Comparison of ENCODE assay signal across 21 mouse cellular contexts in the genomic region with DNA sequence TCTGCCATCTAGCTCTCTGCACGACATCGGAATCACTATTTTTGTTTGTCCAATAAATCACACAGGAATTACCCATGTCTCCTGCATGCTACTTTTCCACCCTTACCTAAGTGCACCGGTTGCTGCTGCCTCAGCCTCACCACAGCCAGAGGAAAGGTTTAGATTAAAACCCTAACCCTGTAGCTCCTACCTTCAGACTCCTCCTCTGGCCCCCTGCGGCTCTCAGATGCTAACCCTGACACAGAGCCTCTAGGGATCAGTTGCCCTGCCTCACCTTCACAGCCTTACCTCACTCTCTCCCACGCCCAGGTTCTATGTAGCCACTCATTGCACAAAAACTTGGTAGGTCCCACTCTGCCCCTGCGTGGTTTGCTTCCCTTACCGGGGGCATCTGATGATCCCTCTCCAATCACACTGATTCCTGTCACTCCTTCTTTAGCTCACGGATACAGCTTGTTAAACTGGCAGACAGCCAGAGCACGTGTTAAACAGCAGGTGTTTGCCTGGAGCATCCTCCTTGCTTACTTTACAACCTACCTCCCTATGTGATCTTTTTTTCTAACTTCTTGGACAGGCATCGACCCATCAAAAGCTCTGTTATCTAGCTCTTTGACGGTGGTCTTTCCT. TPM values are rescaled to one million over a fixed set of nuclear protein-coding genes. Genes with fewer than 3 reads are reported as not detected.
DNase-seq lines count a peak whose midpoint lies in the region; ATAC-seq and TF ChIP-seq lines count a peak whose summit lies in the region.
"Had no signal": no experiment of that assay in that cellular context is flagged by ENCODE, and none has a peak within 500 bp of the region (broad histone marks: within the 10 kb centered on the region; RNA-seq: fewer than 3 reads in every experiment).

No protein-coding gene starts in this region.

- no peaks in the 10 kb centered on the region for H3K4me1 ChIP-seq in forebrain, postnatal 0 days (ENCODE audit: insufficient read depth)
- no peaks in the 10 kb centered on the region for H3K4me1 ChIP-seq in forebrain, embryonic 11.5 days (replicated peaks; ENCODE audit: control insufficient read depth, insufficient read depth, low read length)
- no peaks in the 10 kb centered on the region for H3K4me1 ChIP-seq in midbrain, embryonic 16.5 days (ENCODE audit: control insufficient read depth, insufficient read depth, low read length)
- no peaks in the 10 kb centered on the region for H3K4me1 ChIP-seq in midbrain, embryonic 11.5 days (ENCODE audit: control insufficient read depth, insufficient read depth, low read length)
- H3K4me1 ChIP-seq in embryonic facial prominence, embryonic 15.5 days: 0 out of 2 replicates have a peak, but pooled peaks cover 6% of the 10 kb centered on the region
- H3K4me1 ChIP-seq in heart, embryonic 10.5 days: peaks cover 11% of the 10 kb centered on the region
- H3K4me1 ChIP-seq: heart, embryonic 15.5 days had no signal

- WGBS in forebrain, postnatal 0 days: 49% methylated on average over 11 of the region's 11 CpGs
- WGBS in forebrain, embryonic 11.5 days: 52% methylated on average over 11 of the region's 11 CpGs
- WGBS in midbrain, embryonic 16.5 days: 45% methylated on average over 11 of the region's 11 CpGs
- 58% methylated on average over 11 of the region's 11 CpGs for WGBS in midbrain, embryonic 11.5 days
- 35% methylated on average over 11 of the region's 11 CpGs for WGBS in embryonic facial prominence, embryonic 15.5 days
- WGBS in heart, embryonic 10.5 days: 39% methylated on average over 11 of the region's 11 CpGs

- peak; percentile 22 for DNase-seq in forebrain, postnatal 0 days
- no peak for DNase-seq in forebrain, embryonic 11.5 days (ENCODE audit: low spot score)
- DNase-seq in midbrain, embryonic 11.5 days (ENCODE audit: low spot score, missing footprints): no peak
- peak; percentile 64 for DNase-seq in R1 (ENCODE audit: low read depth, low spot score)
- no peak for DNase-seq in cerebellum, postnatal 25 days
- no peak for DNase-seq in heart, embryonic 10.5 days (ENCODE audit: low spot score)
- DNase-seq: adrenal gland, adult 8-10 months; adrenal gland, postnatal 36 days; cerebellum, adult 11 months; cerebellum, adult 8-10 months; gastrocnemius, postnatal 10 days; heart, adult 18-20 months; heart, postnatal 14 days had no signal

- no peak for TF ChIP-seq CTCF in forebrain, postnatal 0 days (IDR thresholded peaks at IDR 0.05; ENCODE audit: low read depth)

- no peak overlapping the region for H3K9ac ChIP-seq in forebrain, postnatal 0 days
- H3K9ac ChIP-seq in forebrain, embryonic 11.5 days (ENCODE audit: low read length): no peak overlapping the region
- no peak overlapping the region for H3K9ac ChIP-seq in midbrain, embryonic 16.5 days (ENCODE audit: low read depth, low read length)
- H3K9ac ChIP-seq in midbrain, embryonic 11.5 days (ENCODE audit: low read length): no peak overlapping the region
- H3K9ac ChIP-seq in embryonic facial prominence, embryonic 15.5 days: no peak overlapping the region
- H3K9ac ChIP-seq: forebrain, embryonic 15.5 days; heart, embryonic 15.5 days; hindbrain, embryonic 13.5 days had no signal

- no peak overlapping the region for H3K27ac ChIP-seq in forebrain, postnatal 0 days (ENCODE audit: low read depth, low read length)
- no peak overlapping the region for H3K27ac ChIP-seq in forebrain, embryonic 11.5 days (ENCODE audit: low read depth, low read length)
- no peak overlapping the region for H3K27ac ChIP-seq in midbrain, embryonic 16.5 days (ENCODE audit: low read length)
- H3K27ac ChIP-seq in midbrain, embryonic 11.5 days (ENCODE audit: low read depth, low read length): no peak overlapping the region
- H3K27ac ChIP-seq in embryonic facial prominence, embryonic 15.5 days (replicated peaks): no peak overlapping the region
- H3K27ac ChIP-seq in heart, embryonic 10.5 days: no peak overlapping the region
- H3K27ac ChIP-seq: forebrain, embryonic 15.5 days; heart, embryonic 15.5 days; hindbrain, embryonic 13.5 days had no signal

- H3K36me3 ChIP-seq in forebrain, postnatal 0 days (ENCODE audit: insufficient read depth): no peaks in the 10 kb centered on the region
- H3K36me3 ChIP-seq in forebrain, embryonic 11.5 days (ENCODE audit: control insufficient read depth, insufficient read depth, low read length): no peaks in the 10 kb centered on the region
- H3K36me3 ChIP-seq in midbrain, embryonic 16.5 days (ENCODE audit: control insufficient read depth, insufficient read depth, low read length): no peaks in the 10 kb centered on the region
- H3K36me3 ChIP-seq in midbrain, embryonic 11.5 days (ENCODE audit: control insufficient read depth, insufficient read depth, low read length): no peaks in the 10 kb centered on the region
- no peaks in the 10 kb centered on the region for H3K36me3 ChIP-seq in embryonic facial prominence, embryonic 15.5 days
- no peaks in the 10 kb centered on the region for H3K36me3 ChIP-seq in heart, embryonic 10.5 days
- H3K36me3 ChIP-seq: forebrain, embryonic 15.5 days; heart, embryonic 15.5 days; hindbrain, embryonic 13.5 days had no signal

- no peaks in the 10 kb centered on the region for H3K9me3 ChIP-seq in forebrain, postnatal 0 days (ENCODE audit: low read length)
- no peaks in the 10 kb centered on the region for H3K9me3 ChIP-seq in forebrain, embryonic 11.5 days (ENCODE audit: control insufficient read depth, low read length)
- H3K9me3 ChIP-seq in midbrain, embryonic 16.5 days (replicated peaks; ENCODE audit: control insufficient read depth, low read length, poor library complexity, severe bottlenecking): no peaks in the 10 kb centered on the region
- no peaks in the 10 kb centered on the region for H3K9me3 ChIP-seq in midbrain, embryonic 11.5 days (ENCODE audit: control insufficient read depth, low read length)
- H3K9me3 ChIP-seq in embryonic facial prominence, embryonic 15.5 days (replicated peaks): no peaks in the 10 kb centered on the region
- H3K9me3 ChIP-seq in heart, embryonic 10.5 days: no peaks in the 10 kb centered on the region
- H3K9me3 ChIP-seq: forebrain, embryonic 15.5 days; heart, embryonic 15.5 days; hindbrain, embryonic 13.5 days had no signal

- no peak overlapping the region for H3K4me2 ChIP-seq in forebrain, postnatal 0 days (ENCODE audit: low read depth)
- no peak overlapping the region for H3K4me2 ChIP-seq in forebrain, embryonic 11.5 days (ENCODE audit: low read depth, low read length, severe bottlenecking)
- H3K4me2 ChIP-seq in midbrain, embryonic 16.5 days (ENCODE audit: low read length): no peak overlapping the region
- H3K4me2 ChIP-seq in midbrain, embryonic 11.5 days: no peak overlapping the region
- no peak overlapping the region for H3K4me2 ChIP-seq in embryonic facial prominence, embryonic 15.5 days (replicated peaks)
- H3K4me2 ChIP-seq: forebrain, embryonic 15.5 days; heart, embryonic 11.5 days; heart, embryonic 15.5 days; hindbrain, embryonic 13.5 days had no signal

- no peak overlapping the region for H3K4me3 ChIP-seq in forebrain, postnatal 0 days (ENCODE audit: low read depth, low read length)
- no peak overlapping the region for H3K4me3 ChIP-seq in forebrain, embryonic 11.5 days (ENCODE audit: low read depth, low read length)
- no peak overlapping the region for H3K4me3 ChIP-seq in midbrain, embryonic 16.5 days (ENCODE audit: low read depth, low read length)
- no peak overlapping the region for H3K4me3 ChIP-seq in midbrain, embryonic 11.5 days (ENCODE audit: low read depth, low read length)
- H3K4me3 ChIP-seq in embryonic facial prominence, embryonic 15.5 days (replicated peaks): no peak overlapping the region
- H3K4me3 ChIP-seq in heart, embryonic 10.5 days: no peak overlapping the region
- H3K4me3 ChIP-seq: forebrain, embryonic 15.5 days; heart, embryonic 15.5 days; hindbrain, embryonic 13.5 days had no signal

- H3K27me3 ChIP-seq in forebrain, postnatal 0 days (ENCODE audit: insufficient read depth, low read length): no peaks in the 10 kb centered on the region
- H3K27me3 ChIP-seq in forebrain, embryonic 11.5 days (ENCODE audit: control insufficient read depth, insufficient read depth, low read length): no peaks in the 10 kb centered on the region
- no peaks in the 10 kb centered on the region for H3K27me3 ChIP-seq in midbrain, embryonic 16.5 days (ENCODE audit: control insufficient read depth, insufficient read depth, low read depth, low read length)
- H3K27me3 ChIP-seq in midbrain, embryonic 11.5 days (ENCODE audit: control insufficient read depth, insufficient read depth, low read length): no peaks in the 10 kb centered on the region
- H3K27me3 ChIP-seq in embryonic facial prominence, embryonic 15.5 days: no peaks in the 10 kb centered on the region
- peaks cover 7% of the 10 kb centered on the region; the same call in 1 of the 2 replicates for H3K27me3 ChIP-seq in heart, embryonic 10.5 days (ENCODE audit: insufficient read depth, poor library complexity, severe bottlenecking)
- H3K27me3 ChIP-seq: forebrain, embryonic 15.5 days; heart, embryonic 15.5 days; hindbrain, embryonic 13.5 days; Patski had no signal

- ATAC-seq in forebrain, postnatal 0 days: no peak
- no peak for ATAC-seq in forebrain, embryonic 11.5 days (replicated peaks; ENCODE audit: low FRiP score)
- peak; percentile 58; the same call in 1 of the 2 replicates for ATAC-seq in midbrain, embryonic 16.5 days
- no peak for ATAC-seq in midbrain, embryonic 11.5 days (ENCODE audit: low FRiP score)
- peak; percentile 11; the same call in 1 of the 2 replicates for ATAC-seq in embryonic facial prominence, embryonic 15.5 days (ENCODE audit: insufficient number of reproducible peaks, low FRiP score, low TSS enrichment, low read depth)
- ATAC-seq: forebrain, embryonic 15.5 days; intestine, embryonic 16.5 days; Patski had no signal

RNA-seq across cellular contexts. Expression of a gene that starts 21.1 kb away (rescaled TPM):
- total RNA-seq in forebrain, postnatal 0 days (2014; rRNA removed): 18.8 and 25.4 TPM in 2 replicates
- 13.8 and 19.4 TPM in 2 replicates for polyA plus RNA-seq in forebrain, postnatal 0 days (2015; fragmentation: Nextera tagmentation; extraction: Ambion mirVana)
- polyA plus RNA-seq in forebrain, embryonic 11.5 days (2014; fragmentation: Nextera tagmentation; extraction: Ambion mirVana): 59.2 and 61.5 TPM in 2 replicates
- 26.5 and 32.2 TPM in 2 replicates for polyA plus RNA-seq in midbrain, embryonic 16.5 days (2015; fragmentation: Nextera tagmentation; extraction: Ambion mirVana)
- polyA plus RNA-seq in midbrain, embryonic 11.5 days (2014; fragmentation: Nextera tagmentation; extraction: Ambion mirVana): 63.0 and 69.1 TPM in 2 replicates
- polyA plus RNA-seq in embryonic facial prominence, embryonic 15.5 days (2015; fragmentation: Nextera tagmentation; extraction: Ambion mirVana): 36.4 and 37.6 TPM in 2 replicates
- polyA plus RNA-seq in heart, embryonic 10.5 days (2016; fragmentation: Nextera tagmentation; extraction: Ambion mirVana): 23.9 and 24.6 TPM in 2 replicates

Comparison
In these comparisons a context has a peak if more than half of its experiments do, and no peak if none do; other contexts are left out.
1. ATAC-seq: peak in midbrain, embryonic 16.5 days (single experiment) and embryonic facial prominence, embryonic 15.5 days (single experiment); none in forebrain, postnatal 0 days (single experiment), forebrain, embryonic 11.5 days (single experiment) and midbrain, embryonic 11.5 days (single experiment).
2. DNase-seq: peak in forebrain, postnatal 0 days (single experiment) and R1 (single experiment); none in forebrain, embryonic 11.5 days (single experiment), midbrain, embryonic 11.5 days (single experiment), cerebellum, postnatal 25 days (0 of 2) and heart, embryonic 10.5 days (single experiment).